Mouse (Mus musculus): ENCODE measurements around the gene Cipc.

Cipc gene

DNA sequence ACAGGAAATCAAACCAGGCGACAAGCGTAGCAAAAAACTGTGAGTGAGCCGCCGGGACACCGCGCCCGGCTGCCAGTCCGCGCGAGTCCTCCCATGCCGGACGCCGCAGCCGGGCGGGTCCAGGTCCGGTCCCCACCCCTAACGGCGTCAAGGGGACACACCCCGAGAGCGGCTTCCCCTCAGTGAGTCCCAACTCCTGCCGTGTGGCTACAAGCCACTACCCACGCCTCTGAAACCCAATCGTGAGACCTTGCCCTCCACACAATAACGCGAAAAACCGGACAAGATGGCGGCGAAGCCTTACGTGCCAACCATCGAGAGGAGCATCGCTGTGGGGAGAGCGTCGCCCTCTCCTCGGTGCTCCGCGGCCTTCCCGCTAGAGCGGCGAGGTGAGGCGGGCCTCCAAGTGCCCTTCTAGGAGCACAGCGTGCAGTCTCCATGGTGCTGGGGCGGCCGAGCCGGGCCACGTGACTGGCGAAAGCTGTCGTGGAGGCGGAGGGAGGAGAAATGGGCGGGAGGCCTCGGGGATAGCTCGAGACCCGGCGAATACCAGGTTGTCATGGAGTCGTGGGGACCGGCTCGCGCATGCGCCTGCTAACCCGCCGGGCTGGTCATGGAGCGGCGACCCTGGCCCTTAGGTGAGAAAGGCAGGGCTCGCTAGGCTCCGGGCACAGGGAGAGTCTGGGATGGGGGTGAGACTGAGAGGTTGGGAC is at the start of gene Cipc:
Cipc (plus strand) TSS at position 182 of the 713 bp plus-strand sequence.
- DNase-seq: peak; percentile 98

DNA sequence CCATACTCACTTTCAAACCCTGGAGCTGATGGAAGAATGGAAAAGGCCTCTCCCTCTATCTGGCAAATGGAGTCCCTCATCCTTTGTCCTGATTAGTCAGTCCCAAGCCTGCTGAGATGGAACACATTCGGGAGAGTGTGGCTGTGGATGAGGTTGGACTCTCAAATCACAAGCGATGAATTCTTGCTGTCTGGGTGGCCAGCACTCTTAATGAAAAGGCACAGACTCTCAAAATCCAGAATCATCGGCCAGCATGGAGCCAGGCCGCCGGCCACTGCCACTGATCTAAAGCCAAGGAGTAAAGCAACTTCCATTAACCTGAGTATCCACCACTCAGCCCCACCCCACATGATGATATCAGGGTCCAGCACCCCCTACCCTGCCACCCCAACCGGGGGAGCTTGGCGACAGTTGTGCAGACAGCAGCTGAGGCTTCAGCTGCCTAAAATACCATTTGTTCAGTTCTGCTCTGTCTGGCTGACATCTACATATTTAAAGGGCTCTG is 49.0 kb upstream of the Cipc start:
- no peak for DNase-seq

DNA sequence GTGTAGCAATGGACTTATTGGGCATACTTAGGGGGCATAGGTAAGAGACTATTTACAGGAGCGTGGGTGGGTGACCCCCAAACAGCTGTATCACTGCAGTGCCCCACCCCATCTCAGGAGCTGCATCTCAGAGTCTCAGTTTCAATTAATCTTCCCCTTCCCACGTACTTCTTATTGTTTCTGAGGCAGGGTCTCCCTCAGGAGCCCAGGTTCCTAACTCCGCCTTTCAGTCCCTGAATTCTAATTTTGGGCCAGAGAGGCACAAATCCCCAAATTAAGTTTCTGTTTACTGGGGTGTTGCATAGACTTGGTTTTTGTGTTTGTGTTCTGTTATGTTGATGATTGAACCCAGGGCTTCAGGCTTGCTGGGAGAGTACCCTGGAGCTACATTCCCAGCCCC is 48.4 kb upstream of the Cipc start:
- DNase-seq: no peak

DNA sequence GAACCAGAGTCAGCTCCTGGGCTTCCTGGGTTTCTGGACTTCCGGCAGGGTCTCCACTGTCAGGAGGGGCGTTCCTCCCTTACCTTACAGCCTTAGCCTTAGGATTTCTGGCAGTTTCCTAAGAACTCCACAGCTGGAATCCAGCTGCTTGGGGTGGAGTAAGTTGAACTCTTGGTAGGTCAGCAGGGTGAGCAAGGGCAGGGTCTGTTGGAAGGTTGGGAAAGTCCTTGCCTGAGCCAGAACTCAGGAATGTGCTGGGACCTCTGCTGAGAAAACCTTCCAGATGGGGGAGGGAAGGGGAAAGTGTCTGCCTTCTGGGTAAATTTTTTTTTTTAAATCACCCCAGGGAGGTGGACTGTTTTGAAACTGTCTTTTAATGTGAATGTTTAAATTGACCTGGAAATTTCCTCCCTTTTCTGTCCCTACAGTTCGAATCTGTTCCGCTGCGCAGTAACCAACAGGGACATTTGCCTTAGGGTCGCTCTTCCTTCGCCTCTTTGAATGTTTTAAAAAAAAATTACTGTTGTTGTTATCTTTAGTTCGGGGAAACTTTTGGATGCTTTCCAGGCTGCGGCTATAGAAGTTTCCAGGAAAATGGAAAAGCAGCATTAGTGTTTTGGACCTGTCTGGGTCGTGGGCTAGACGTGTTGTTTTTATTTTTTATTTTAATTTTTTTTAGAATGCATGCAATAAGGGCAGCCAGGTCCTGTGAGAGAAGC is 47.2 kb upstream of the Cipc start:
- no peak for DNase-seq

DNA sequence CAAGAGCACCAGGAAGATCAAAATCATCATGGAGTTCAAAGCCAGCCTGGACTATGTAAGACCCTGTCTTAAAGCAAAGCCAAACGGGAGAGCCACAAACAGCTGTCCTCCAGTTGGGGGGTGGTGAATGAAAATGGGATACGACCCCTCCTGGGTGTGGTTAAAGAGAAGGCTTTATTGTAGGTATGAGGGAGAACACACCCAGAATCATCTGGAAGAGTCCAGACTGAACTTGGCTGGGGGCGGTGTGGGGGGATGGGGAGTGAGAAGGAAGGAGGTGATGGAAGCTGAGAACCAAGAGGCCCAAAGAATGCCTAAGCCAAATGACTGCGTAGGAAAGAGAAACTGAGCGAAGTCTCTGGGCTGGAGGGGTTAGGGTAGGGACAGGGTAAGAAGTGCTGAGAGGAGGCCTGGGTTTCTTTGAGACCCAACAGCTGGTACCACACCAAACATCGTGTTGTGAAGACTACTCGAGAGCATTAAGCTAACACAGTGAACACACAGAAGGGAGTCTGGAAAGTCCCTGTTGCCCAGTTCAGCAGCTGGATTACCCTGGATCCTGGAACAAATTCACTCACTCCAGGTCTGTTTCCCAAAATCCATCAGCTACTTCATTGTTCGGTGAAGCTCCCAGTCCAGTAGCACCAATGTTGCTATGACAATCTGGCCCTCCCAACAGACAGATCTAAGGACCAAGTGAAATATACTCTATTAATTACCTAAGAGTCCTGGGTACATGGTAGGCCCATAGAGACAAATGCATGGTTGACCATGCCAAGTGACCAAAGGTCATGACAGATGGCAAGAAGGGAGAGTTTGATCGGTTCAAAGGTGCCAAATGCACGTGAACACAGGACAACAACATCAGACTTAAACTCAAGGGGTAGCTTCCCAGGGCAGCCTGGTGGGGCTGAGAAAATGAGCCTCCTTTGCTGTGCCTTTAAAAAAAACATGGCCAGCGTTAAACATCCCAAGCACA is 42.7 kb upstream of the Cipc start:
- DNase-seq: no peak

DNA sequence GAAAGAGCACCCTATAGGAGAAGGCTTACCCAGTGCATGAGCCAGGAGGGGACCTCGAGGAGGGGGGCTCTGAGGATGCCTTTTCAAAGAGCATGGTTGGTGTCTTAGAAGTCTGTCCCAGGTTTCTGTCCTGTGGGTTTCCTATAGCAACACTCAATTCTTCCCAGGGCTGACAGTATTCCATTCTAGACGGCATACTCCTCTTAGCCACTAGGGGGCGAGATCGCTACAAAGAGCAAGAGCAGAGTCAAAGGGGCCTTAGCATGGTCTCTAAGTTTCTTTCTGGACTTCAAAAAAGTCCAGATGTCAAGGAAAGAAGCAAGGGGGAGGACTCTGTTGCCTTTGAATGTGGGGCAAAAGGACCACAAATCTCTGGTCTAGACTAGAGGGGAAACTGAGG is 41.6 kb upstream of the Cipc start:
- no peak for DNase-seq

DNA sequence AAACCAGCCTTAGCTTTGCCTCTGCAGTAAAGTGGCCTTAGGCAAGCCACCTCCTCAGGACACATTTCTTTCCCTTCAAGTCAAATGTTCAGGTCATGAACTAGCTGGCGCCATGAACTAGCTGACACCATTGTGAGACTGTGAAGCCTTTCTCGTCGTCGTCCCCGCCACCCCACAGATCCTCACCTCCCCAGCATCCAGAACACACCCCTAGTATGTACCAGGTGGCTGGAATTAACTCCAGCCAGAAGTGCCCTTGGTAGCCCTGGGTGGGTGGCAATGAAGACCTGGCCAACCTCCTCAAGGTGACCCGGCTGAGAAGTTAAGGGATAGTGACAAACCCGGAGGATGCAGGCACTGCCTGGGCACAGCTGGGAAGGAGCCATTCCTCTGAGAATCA is 41.0 kb upstream of the Cipc start:
- no peak for DNase-seq

DNA sequence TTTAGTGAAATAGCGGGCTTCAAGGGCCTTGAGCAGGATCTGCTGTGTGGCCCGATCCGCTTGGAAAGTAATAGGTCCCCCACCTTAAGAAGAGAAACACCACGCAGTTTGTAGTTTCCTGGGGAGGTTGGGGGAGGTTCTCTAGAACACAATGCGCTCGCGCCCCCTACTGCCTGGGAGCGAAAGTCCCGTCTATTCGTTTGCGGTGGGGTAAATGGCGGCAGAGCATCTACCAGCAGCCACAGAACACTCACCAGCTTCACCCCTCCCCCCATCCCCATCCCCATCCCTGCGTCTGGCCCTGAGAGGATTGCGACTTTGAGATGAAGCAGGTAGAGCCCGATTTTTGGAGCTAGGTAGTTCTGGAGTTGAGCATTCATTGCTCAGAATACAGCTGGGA is 40.4 kb upstream of the Cipc start:
- peak; percentile 84 for DNase-seq

DNA sequence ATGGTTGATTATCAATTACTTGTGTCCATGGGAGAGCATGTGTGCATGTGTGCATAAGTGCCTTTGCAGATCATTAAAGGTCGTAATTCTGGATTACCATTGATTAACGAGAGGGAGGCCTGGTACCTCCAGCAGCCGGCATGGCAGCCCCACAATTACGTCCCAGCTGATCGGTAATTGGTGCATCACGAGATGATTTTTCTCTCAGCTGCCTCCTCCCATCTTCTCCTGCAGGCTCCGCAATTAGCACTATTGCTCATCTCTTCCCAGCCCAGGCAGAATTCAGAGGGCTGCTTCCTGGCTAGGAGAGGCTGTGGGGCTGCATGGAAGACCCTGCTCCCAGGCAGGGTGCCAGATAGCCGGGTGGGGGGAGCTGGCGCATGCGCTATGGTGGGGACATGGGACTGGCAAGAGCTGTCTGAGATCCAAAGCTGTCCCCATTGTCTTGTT is 35.3 kb upstream of the Cipc start:
- peak; percentile 72 for DNase-seq

DNA sequence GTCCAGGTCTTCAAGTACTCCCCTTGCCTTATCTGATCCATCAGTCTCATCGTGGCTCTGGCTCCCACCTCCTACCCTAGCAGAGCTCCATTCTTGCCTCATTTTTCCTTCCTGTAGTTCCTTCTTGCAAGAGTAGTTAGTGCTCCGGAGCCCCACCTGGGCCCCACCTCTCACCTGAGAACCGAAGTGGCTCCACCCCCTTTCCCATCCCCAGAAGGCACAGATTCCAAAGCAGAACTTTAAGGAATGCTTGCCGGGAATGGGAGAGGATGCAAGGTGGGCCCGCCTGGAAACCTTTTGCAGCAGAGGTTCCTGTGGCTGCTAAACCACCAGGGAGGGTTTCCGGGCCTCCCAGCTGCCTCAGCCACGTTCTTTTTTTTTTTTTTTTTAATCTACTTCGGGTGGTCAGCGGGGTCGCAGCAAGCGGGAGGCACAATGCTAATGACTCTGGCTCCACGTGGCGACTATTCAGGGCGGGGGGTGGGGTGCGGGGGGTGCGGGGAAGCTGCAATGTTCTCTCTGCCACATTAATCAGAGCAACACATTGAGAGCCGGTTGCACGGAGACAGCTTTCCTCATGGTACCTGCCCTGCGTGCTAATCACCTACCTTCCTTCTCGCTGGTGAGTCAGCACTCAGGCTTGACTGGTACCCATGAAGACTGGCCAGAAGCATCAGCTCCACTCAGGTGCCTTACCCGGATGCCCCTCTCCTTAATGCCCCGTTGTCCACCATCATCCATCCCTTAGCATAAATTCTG is 34.3 kb upstream of the Cipc start:
- DNase-seq: no peak

DNA sequence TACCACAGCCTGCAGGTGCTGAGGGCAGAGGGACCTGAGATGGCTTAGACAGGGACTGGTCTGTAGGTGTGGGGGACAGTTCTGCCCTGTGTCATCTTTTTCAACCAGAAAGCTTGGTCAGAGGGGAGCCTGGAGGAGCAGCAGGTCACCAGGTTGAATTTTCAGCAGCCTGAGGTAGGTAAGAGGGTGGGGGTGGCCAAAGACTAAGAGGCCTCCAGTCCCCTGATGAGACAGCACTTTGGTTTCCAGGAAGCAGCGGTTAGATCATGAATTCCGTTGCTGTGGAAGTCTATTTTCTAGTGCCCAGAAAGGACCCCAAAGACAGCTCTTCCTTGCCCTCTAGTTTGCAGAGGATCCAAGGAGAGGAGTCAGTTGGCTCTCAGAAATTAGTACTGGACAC is 32.5 kb upstream of the Cipc start:
- DNase-seq: no peak

DNA sequence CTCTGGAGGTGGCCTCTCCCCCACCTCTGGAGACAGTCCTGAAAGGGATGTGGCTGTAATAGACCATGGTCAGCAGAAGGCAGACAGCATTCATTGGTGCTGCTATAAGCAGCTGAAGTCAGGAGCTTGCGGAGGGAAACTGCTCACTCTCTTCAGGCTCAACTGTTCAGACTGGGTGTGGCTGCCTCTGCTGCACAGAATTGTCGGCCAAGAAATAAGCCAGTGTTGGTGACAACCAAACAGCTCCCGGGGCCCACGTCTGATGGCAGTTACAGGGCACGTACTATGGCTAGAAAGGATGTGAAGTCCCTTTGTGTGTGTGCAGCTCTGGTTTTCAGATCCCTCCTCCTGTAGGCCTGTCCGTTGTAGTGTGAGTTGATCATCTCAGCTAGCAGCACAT is 32.1 kb upstream of the Cipc start:
- no peak for DNase-seq

DNA sequence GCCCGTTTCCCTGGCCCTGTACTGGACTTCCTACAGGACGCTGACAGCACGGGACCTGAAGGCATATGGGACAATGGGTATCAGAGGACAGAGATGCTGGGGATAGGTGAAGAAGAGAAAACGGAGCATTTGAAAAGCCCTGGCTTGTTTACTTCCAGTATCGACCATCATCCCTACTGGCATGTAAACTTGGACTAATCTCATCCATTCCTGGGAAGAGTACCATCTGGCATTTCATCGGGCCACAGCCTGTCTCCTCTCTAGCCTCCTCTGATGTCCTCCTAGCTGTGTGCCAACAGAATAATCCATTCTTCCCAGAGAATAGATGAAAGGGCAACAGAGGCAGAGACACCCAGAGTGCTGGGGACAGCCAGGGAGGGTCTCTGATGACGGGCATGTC is 31.2 kb upstream of the Cipc start:
- DNase-seq: no peak

DNA sequence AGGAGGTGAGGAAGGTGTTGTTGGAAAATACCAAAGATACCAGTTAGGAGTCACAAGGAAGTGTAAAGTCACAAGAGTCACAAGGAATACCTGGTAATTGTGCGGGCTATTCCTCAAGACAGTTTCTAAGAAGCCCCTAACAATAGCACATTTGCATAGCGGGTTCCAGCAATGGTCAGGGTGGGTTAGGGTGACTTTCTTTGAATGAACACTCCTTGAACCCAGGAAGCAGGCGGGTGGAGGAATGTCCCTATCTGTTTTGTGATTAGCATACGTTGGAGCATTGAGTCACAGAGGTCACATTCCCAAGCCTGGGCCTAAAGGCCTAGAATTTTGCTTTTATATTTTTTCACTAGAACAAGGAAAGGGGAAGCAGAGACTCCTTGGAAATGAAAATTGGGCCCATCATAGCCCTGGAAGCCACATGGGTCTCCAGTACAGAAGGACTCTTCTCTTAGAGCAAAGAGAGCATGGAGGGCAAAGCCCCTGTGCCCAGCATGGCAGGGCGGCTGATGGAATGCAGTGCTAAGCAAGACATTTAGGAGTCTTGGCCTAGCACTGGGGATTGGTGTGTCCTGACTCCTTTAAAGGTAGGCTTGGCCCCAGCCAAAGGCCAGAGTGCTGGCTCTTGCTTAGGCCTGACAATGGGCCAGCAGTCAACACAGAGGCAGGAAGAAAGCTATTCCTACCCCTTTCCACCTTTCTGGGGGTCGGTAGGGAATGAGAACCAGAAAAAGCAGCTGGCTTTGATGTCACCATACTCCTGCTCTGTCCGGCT is 29.9 kb upstream of the Cipc start:
- no peak for DNase-seq

DNA sequence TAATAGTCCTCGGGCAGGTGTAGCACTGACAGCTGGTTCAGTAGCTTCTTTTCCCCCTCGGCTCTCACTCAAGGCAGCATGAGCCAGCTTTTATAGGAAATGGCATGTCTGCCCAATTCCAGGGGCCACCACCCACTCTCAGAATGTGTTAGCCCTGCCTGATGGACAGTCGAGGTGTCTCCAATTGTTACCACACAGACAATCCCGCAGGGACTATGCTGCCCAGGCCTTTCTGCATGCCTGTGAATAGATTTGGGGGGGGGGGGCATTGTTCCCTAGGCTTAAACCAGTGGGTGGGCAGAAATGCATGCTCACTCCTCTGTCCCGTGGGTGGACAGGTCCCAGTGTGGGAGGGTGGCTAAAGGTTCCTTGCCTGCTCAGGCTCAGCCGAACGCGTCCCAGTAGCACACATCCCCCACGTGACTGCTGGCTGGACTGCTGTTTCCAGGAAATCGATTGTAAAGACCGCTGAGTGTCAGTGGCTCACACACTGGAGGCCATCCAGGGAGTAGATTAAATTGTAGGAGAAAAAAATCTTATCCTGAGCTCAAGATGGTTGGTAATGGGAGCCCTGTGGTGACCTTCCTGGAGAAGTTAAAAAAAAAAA is 28.4 kb upstream of the Cipc start:
- DNase-seq: no peak

DNA sequence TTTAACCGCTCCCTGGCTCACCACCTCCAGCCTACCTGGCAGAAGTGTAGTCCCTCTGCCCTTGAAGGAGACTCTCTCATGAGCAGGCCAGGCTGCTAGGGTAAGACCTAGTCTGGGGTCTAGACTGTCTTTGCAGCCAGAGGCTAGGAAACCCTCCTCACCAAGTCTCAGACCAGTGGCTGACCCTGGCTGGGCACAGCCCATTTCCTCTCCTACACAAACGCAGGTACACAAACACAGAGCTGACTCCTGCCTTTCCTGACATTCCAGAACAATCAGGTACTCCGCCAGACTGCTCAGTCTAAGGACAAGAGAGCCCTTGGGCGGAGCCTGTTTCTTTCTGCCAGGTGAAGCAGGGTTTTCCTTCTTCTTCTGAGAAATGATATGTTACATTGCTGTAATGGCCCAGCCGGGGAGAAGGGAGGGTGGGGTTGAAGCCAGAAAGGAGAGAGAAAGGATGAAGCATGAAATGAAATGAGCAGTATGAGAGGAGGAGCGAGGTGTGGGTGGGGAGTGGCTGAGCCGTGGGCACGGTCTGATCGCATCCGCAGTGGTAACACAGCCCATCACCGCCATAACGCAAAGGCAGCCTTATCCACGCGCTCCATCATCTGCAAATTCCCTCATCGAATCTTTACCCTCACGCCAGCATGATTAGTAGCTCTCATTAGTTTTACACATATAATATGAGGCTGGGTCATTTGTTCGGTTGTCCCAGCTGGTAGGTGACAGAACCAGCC is 27.7 kb upstream of the Cipc start:
- no peak for DNase-seq

DNA sequence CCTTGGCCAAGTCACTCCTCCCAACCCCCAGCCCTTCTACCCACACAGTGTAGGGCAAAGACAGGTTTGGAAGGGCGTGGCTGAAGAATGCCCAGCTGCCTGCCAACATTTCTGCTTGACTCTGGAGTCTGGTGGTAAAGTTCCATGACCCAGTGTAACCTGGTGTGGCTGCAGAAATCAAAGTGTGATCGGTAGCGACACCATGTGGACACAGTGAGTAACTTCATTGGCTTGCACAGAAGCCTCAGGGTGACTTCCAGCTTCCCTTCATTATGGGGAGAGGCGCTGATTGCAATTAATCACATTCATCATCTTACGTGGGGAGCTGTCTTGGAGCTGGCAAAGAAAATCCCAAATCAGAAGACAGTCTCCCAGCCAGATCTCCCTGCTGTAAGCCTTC is 23.0 kb upstream of the Cipc start:
- peak; percentile 62 for DNase-seq

DNA sequence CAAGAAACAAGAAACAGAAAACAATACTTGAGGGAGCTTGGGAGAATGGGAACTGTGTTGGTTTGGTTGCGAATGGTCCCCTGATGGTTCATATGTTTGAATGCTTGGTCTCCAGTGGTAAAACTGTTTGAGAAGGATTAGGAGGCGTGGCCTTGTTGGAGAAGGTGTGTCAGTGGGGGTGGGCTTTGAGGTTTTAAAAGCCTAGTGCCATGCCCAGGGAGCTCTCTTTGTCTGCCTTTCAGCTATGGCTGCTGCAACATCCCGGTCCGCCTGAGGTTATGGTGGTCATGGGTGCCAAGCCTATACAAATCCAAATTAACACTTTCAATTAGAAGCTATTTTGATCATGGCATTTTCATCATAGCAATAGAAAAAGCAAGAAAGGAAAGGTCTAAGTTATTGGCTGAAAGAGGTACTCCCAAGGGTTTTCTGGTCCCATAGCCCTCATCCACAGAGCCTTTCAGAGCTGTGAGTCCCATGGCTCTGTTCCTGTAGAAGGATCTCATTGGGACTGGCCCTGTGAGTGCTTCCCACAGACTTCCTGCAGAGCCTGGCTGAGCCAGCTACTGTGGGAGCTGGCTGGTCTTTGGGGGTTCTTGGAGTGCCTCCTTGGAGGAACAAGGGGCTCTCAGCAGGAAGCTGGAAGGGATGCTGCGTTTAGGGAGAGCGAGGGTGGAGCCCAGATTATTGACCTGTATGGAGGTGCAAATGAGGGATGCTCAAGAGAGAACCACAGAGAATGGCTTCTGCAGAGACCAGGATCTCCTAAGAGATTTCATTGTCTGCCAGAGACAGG is 15.7 kb upstream of the Cipc start:
- DNase-seq: no peak

DNA sequence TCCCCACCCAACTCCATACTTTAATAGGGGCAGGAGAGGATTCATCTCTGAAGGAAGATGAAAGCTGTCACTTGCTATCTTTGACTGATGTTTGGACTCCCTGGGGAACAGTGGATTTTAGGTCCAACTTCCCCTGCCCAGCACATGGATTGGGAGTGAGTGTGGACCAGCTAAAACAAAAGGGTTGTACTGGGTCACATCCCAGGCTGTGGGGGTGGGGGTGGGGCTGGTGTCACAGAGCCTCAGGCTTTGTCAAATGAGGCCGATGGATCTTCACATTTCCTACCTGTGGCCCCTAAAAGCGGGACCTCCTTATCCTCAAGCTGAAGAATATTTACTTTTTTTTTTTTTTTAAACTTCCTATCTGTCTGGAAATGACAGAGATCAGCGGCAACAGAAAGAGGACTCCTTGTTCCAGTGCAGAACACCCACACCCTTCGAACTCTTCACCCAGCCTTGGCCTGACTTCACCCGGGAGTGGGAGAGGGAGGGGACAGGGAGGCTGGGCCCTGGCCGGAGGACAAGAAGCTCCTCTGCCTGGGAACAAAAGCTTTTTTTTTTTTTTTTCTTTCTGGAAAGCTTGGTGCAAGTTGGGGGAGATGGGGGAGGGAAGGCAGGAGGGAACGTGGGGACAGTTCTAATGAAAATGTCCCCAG is 14.8 kb upstream of the Cipc start:
- no peak for DNase-seq
